Mouse (Mus musculus) right cerebral cortex, postnatal 10 days (tissue): Measurements from ENCODE around the gene Smad5.

Experiments used
- DNase-seq, 2 experiments: peaks; one replicate each; pipeline ENCODE4 v3.0.0; 2021; ENCODE audit warnings: low spot score in 2 of 2

The Smad5 gene

GRCm38 (mm10) chr13:56701924-56702323 is 886 bp upstream of the Smad5 start:
- DNase-seq = no peak

DNA sequence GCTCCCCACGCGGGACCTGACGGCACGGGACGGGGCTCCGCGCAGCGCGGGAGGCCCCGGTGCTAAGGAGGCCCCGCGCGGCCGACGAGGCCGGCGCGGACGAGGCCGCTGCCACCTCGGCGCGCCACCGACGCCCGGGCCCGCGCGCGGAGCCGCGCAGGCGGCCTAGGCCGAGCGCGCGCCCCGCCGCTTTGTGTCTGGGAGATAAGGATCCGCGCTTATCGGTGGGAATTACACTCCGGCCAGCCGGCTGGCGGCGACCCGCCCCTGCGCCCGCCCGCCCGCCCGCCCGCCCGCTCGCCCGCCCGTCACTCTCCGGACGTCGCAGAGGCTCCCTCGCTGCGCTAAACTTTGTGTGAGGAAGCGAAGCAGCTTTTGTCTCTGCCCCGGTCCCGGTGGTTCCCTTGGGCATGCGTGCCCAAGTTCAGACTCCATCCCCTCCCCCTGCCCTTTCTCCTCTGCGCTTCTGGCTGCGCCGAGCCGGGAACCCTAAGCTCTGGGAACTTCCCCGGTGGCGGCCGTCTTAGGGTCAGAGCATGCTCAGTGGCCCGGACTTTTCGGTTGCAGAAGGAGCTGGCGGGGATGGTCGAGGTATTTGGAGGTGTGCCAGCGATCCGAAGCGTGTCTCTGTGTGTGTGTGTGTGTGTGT is 536 bp downstream of the Smad5 start:
- DNase-seq = peak; percentile 75 to 79

- DNase-seq = peak in 1 of 2 experiments; percentile 35
Measured at GRCm38 (mm10) chr13:56703871-56704321, 1.1 kb downstream of the Smad5 start.

DNA sequence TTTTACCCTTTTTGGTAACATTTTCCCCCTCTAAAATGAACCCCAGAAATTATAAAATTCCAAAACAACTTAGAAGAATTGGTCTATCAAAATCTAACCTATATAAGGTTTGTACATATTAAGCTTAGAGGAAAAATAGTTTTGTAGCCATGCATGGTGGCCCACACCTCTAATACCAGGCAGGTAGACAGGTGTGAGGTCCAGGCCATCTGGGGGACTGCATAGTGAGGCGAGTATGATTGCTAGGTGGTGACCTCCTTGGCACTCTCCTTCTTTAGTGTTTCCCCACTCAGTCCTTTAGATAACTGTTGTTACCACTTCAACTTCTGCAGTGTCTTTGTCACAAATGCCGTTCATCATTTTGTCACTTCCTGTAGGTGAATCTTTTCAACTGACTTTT is 1.8 kb downstream of the Smad5 start:
- no peak for DNase-seq

- no peak for DNase-seq
Measured at GRCm38 (mm10) chr13:56707111-56707510, 4.3 kb downstream of the Smad5 start.

DNA sequence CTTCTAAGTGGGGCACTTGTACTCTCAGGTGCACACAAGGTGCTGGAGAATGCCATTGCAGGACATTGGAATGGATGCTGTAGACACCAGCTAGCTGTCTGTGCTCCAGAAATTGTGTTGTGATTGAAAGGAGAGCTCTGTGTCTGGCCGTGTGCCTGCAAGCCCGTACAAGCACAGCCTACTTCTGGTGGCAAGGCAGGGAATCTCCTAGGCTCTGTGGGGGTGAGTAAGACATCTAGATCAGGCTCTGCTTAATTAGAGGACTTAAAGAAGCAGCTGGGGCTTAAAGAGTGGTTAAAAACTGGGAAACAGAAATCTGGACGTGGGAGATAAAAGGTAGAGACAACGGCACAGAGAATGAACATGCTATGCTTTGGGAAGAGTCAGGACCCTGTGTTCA is 4.8 kb downstream of the Smad5 start:
- DNase-seq = peak in 1 of 2 experiments; percentile 53

DNA sequence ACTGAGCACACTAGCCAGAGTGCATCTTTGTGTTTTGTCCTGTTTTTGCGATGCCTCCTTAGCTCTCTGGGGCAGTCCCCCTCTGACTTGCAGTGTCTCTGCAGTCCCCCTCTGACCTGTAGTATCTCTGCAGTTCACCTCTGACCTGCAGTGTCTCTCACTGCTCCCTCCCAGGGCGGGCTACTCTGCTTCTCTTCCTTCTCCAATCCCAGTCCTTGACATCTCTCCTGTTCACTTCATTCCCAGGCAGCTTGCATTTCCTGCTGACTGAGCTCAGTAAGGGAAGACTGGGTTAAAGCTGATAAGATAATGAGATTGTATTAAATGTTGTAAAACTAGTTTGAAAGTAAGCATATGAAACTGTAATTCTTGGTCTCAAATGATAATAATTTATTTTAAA is 7.8 kb downstream of the Smad5 start:
- DNase-seq = no peak

GRCm38 (mm10) chr13:56712221-56712620 is 9.4 kb downstream of the Smad5 start:
- DNase-seq = no peak

DNA sequence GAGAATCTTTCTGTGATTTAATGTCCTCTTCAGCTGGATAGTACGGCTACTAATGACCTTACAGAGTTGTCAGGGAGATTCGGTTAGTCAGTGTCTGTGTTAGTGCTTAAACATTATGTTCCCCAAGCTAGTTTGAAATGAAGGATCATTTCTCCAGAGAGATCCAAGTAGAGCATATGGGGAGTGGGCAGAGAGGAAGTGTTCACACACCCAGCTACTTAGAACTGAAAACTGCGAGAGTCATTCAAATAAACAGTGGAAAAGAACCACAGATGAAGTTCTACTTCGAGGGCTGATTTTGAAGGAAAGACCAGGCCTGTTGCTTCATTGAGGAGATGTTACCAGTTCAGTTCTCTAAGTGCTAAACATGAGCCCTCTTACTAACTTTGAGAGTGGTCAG is 23.7 kb downstream of the Smad5 start:
- no peak for DNase-seq

DNA sequence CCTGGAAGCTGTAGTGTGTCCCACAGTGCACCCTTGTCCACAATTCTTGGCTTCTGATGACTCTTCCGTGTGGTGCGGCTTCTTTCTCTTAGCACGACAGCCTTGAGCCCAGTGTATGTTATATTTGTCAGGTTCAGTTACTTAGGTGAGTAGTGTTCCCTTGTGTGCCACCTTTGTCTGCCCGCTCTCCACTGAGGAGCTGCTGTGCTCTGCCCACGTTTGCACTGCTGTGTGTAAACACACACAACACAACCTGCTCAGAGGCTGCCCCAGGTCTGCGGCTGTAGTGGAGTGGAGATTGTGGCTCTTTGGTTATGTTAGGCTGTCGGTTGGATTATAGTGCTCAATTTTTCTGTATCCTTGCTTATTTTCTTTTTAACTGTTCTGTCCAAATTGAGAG is 26.2 kb downstream of the Smad5 start:
- no peak for DNase-seq

DNA sequence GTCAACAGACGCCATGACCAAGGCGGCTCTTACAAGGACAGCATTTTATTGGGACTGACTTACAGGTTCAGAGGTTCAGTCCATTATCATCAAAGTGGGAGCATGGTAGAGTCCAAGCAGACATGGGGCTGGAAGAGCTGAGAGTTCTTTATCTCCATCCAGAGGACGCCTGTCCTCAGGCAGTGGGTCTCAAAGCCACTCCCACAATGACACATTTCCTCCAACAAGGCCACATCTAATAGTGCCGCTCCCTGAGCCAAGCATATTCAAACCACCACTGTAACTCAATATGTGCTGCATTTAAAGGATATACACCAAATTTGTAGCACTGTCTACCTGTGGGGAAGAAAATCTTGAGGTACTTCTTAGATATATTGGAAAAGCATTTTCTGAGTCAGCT is 31.8 kb downstream of the Smad5 start:
- no peak for DNase-seq

DNA sequence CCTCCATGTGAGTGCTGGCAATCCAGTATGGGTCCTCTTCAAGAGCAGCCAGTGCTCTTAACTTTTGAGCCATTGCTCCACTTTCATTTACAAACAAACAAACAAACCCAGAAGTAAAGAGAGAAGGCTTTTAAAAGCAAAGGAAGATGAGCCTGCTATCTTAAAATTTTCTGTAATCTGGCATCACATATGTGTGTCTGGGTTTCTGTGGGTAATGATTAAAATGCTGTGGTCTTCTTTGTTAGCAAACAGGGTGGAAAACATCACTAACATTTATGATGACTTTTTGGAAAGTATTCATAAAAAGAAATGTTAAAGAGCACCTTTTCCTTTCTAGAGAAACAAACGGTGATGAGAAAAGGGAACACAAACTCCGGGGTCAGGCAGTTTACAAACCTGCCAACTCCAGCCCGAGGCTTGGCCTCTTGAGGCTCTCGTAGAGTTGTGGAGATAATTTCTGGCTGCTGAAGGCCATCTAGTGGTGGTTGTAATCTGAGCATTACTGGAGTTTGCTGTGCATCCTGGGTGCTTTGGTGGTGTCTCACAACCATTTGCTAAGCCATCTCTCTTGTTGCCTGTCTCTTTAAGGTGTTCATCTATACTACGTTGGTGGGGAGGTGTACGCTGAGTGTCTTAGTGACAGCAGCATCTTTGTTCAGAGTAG is 32.5 kb downstream of the Smad5 start:
- peak; percentile 49 to 56 for DNase-seq

DNA sequence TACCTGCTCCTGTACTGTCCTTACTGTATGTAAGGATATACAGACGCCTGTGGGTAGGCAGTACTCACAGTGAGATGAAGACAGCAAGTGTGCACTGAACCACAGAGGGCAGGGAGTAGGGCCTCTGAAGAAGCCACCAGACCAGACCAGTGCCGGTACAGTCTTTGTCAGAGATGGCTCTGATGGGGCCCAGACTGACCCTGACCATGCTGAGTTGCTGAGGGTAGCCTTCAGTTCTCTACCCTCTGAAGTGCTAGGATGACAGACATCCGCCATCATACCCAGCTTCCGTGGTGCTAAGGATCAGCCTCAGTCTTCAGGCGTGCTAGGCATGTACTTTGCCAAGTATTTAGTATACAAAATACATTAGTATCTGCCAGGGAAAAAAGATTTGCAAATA is 36.7 kb downstream of the Smad5 start:
- no peak for DNase-seq

DNA sequence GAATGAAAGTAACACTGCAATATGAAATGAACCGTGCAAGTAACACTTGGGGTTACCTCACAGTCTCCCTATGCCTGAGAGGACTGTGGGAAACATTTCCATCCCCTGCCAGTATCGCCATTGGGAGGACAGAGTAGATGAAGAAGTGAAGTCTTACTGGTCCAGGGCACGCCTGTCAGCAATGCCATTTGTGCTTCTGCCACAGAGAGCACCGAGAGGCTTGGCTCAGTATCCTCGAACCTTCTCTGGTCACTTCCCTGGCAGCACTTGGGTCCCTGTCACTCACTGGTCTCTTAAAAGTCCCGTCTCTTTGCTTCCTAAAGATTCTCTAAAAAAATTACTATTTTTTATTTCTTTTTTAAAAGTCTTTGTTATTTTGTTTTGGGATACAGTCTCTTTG is 37.7 kb downstream of the Smad5 start:
- no peak for DNase-seq

DNA sequence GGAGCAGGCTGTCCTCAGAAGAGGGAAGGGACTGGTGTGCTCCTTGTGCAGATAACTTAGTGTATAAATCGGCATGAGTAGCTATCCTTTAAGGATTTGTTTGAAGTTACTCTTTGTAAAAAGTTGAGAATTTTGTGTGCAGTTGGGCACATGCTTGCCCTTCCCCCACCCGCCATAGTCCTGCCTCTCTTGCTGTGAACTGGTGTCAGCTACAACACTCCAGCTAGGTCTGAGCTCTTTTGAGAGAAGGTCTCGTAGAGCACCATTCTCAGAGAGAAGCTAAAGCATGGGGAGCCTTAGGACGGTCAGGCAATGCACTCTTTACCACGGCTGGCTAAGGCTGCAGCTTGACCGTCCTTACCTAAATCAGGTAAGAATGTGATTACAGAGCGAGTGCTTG is 38.9 kb downstream of the Smad5 start:
- no peak for DNase-seq

DNA sequence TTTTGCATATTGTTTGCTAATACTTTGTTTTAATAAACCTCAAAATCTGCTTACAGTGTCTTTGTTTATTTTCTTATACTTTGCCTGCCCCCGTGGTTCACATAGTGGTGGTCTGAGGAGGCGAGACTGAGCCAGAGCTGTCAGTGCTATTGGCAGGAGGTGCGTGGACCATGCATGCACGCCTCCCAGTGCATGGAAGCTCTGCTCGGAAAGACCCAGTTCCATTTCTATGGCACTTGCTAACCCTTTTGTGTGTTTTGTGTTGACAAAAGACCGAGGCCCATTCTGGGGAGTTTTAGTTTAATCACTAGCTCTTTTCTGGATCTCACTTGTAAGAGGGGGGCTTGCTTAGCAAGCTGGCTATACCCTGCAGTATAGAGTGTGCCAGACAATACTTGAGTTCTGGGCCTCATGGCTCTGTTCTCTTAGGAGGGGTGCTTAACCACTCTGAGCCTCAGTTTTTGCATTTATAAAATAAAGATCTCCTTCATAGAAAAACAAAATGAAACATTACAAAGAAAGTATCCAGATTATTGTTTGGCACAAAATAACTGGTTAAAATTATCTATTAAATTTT is 39.6 kb downstream of the Smad5 start:
- DNase-seq = no peak

GRCm38 (mm10) chr13:56746739-56747532 is 44.1 kb downstream of the Smad5 start:
- no peak for DNase-seq

GRCm38 (mm10) chr13:56747554-56747953 is 44.7 kb downstream of the Smad5 start:
- DNase-seq = no peak

- DNase-seq = no peak
Measured at GRCm38 (mm10) chr13:56749377-56749776, 46.6 kb downstream of the Smad5 start.

- no peak for DNase-seq
Measured at GRCm38 (mm10) chr13:56751774-56752173, 49.0 kb downstream of the Smad5 start.

- no peak for DNase-seq
Measured at GRCm38 (mm10) chr13:56752474-56753191, 49.8 kb downstream of the Smad5 start.
